ENCODE assay signal across 8 mouse cellular contexts in genomic region chr14:8097978-8098686, GRCm38 (mm10). TPM values are rescaled to one million over a fixed set of nuclear protein-coding genes. Genes with fewer than 3 reads are reported as not detected.
DNase-seq lines count a peak whose midpoint lies in the region; ATAC-seq and TF ChIP-seq lines count a peak whose summit lies in the region.

Gene Pxk (plus strand): TSS chr14:8098211.

- H3K27ac ChIP-seq in forebrain, embryonic 12.5 days = peak within 1 kb of the TSS; percentile 76
- H3K27ac ChIP-seq in heart, postnatal 0 days (ENCODE audit: low read depth) = peak within 1 kb of the TSS; percentile 77
- H3K27ac ChIP-seq in liver, embryonic 16.5 days (ENCODE audit: low read length) = 0 out of 2 replicates have a peak within 1 kb of the TSS, but pooled peaks have one; percentile 2
- H3K27ac ChIP-seq in neural tube, embryonic 13.5 days (replicated peaks) = peak within 1 kb of the TSS; percentile 87
- no peak within 1 kb of the TSS; the same call in 1 of the 2 replicates for H3K27ac ChIP-seq in testis, adult 2 months (ENCODE audit: control insufficient read depth, insufficient read depth, low read depth, low read length)

- TF ChIP-seq POLR2A in testis, adult 2 months (IDR thresholded peaks at IDR 0.05; ENCODE audit: control insufficient read depth, low read depth, low read length) = peak; percentile 59

- H3K4me1 ChIP-seq in forebrain, embryonic 12.5 days = peaks cover 28% of the 10 kb centered on the region
- peaks cover 12% of the 10 kb centered on the region for H3K4me1 ChIP-seq in heart, postnatal 0 days (ENCODE audit: control insufficient read depth, insufficient read depth)
- H3K4me1 ChIP-seq in liver, embryonic 16.5 days (ENCODE audit: control insufficient read depth, low read depth, low read length) = peaks cover 17% of the 10 kb centered on the region
- peaks cover 49% of the 10 kb centered on the region for H3K4me1 ChIP-seq in neural tube, embryonic 13.5 days (replicated peaks)
- H3K4me1 ChIP-seq in testis, adult 2 months (ENCODE audit: control insufficient read depth, insufficient read depth, low read length) = peaks cover 2% of the 10 kb centered on the region

- ATAC-seq in forebrain, embryonic 12.5 days (ENCODE audit: low FRiP score) = peak; percentile 96
- peak; percentile 95 for ATAC-seq in heart, postnatal 0 days (ENCODE audit: insufficient read depth, low read depth)
- peak; percentile 93 for ATAC-seq in liver, embryonic 16.5 days (ENCODE audit: low read depth)
- peak; percentile 95 for ATAC-seq in neural tube, embryonic 13.5 days (ENCODE audit: low read depth)

- no peak for TF ChIP-seq EP300 in heart, postnatal 0 days (IDR thresholded peaks at IDR 0.05; ENCODE audit: low read depth)

- TF ChIP-seq CTCF in heart, postnatal 0 days (IDR thresholded peaks at IDR 0.05; ENCODE audit: low read depth) = no peak
- TF ChIP-seq CTCF in testis, adult 2 months (IDR thresholded peaks at IDR 0.05; ENCODE audit: control insufficient read depth, insufficient read depth, insufficient replicate concordance, low read depth, low read length) = no peak

- peak within 1 kb of the TSS; percentile 85 for H3K9ac ChIP-seq in forebrain, embryonic 12.5 days
- H3K9ac ChIP-seq in heart, postnatal 0 days (replicated peaks; ENCODE audit: low read depth, low read length) = peak within 1 kb of the TSS; percentile 86
- H3K9ac ChIP-seq in liver, embryonic 16.5 days (ENCODE audit: low read depth, low read length) = peak within 1 kb of the TSS; percentile 76
- H3K9ac ChIP-seq in neural tube, embryonic 13.5 days = peak within 1 kb of the TSS; percentile 90

- WGBS in forebrain, embryonic 12.5 days = under 1% methylated on average over 68 of the region's 89 CpGs
- under 1% methylated on average over 71 of the region's 89 CpGs for WGBS in heart, postnatal 0 days
- under 1% methylated on average over 63 of the region's 89 CpGs for WGBS in liver, embryonic 16.5 days (ENCODE audit: insufficient replicate concordance)
- WGBS in neural tube, embryonic 13.5 days = under 1% methylated on average over 79 of the region's 89 CpGs

- no peaks in the 10 kb centered on the region for H3K36me3 ChIP-seq in forebrain, embryonic 12.5 days (replicated peaks)
- 0 out of 2 replicates have a peak, but pooled peaks cover 9% of the 10 kb centered on the region for H3K36me3 ChIP-seq in heart, postnatal 0 days (replicated peaks; ENCODE audit: control insufficient read depth, insufficient read depth, low read length)
- no peaks in the 10 kb centered on the region for H3K36me3 ChIP-seq in liver, embryonic 16.5 days (ENCODE audit: control insufficient read depth, insufficient read depth)
- no peaks in the 10 kb centered on the region for H3K36me3 ChIP-seq in neural tube, embryonic 13.5 days
- H3K36me3 ChIP-seq in testis, adult 2 months (ENCODE audit: control insufficient read depth, insufficient read depth, low read length) = no peaks in the 10 kb centered on the region

- DNase-seq in CD8-positive naive resting alpha-beta T cell, adult 2 months (ENCODE audit: low read depth in 2 of 2, low spot score in 2 of 2) = peak; percentile 87 to 89
- peak; percentile 68 for DNase-seq in c-Kit-positive CD71-negative TER-119-negative erythroid progenitor cells, embryonic 14.5 days (ENCODE audit: low read depth)
- peak; percentile 81 for DNase-seq in heart, postnatal 0 days (ENCODE audit: low spot score)
- peak; percentile 95 for DNase-seq in kidney, postnatal 4 days

- H3K4me2 ChIP-seq in forebrain, embryonic 12.5 days = peak within 1 kb of the TSS; percentile 64
- H3K4me2 ChIP-seq in heart, postnatal 0 days (ENCODE audit: low read depth, low read length) = peak within 1 kb of the TSS; percentile 84
- peak within 1 kb of the TSS; percentile 80 for H3K4me2 ChIP-seq in liver, embryonic 16.5 days (ENCODE audit: low read depth, low read length)
- peak within 1 kb of the TSS; percentile 63 for H3K4me2 ChIP-seq in neural tube, embryonic 13.5 days

- no peaks in the 10 kb centered on the region for H3K27me3 ChIP-seq in forebrain, embryonic 12.5 days
- H3K27me3 ChIP-seq in heart, postnatal 0 days (ENCODE audit: control insufficient read depth, insufficient read depth, low read length) = no peaks in the 10 kb centered on the region
- H3K27me3 ChIP-seq in liver, embryonic 16.5 days (ENCODE audit: control insufficient read depth, insufficient read depth, low read depth, low read length) = no peaks in the 10 kb centered on the region
- H3K27me3 ChIP-seq in neural tube, embryonic 13.5 days = no peaks in the 10 kb centered on the region; the same call in 1 of the 2 replicates
- H3K27me3 ChIP-seq in testis, adult 2 months (ENCODE audit: control insufficient read depth, insufficient read depth, low read length) = no peaks in the 10 kb centered on the region

- peak within 1 kb of the TSS; percentile 89 for H3K4me3 ChIP-seq in forebrain, embryonic 12.5 days (replicated peaks)
- peak within 1 kb of the TSS; percentile 87 for H3K4me3 ChIP-seq in heart, postnatal 0 days (ENCODE audit: low read depth, low read length)
- peak within 1 kb of the TSS; percentile 70 for H3K4me3 ChIP-seq in liver, embryonic 16.5 days (ENCODE audit: low read depth, low read length)
- peak within 1 kb of the TSS; percentile 93 for H3K4me3 ChIP-seq in neural tube, embryonic 13.5 days
- H3K4me3 ChIP-seq in testis, adult 2 months (ENCODE audit: control insufficient read depth, low read depth, low read length) = peak within 1 kb of the TSS; percentile 89

- no peaks in the 10 kb centered on the region for H3K9me3 ChIP-seq in forebrain, embryonic 12.5 days
- no peaks in the 10 kb centered on the region for H3K9me3 ChIP-seq in heart, postnatal 0 days (replicated peaks; ENCODE audit: control insufficient read depth, low read length)
- no peaks in the 10 kb centered on the region for H3K9me3 ChIP-seq in liver, embryonic 16.5 days (replicated peaks; ENCODE audit: control insufficient read depth, low read length)
- H3K9me3 ChIP-seq in neural tube, embryonic 13.5 days = no peaks in the 10 kb centered on the region

RNA-seq across cellular contexts. Expression of gene Pxk, which starts in this region (rescaled TPM):
- 30.3 and 34.5 TPM in 2 replicates for polyA plus RNA-seq in forebrain, embryonic 12.5 days (2016; fragmentation: Nextera tagmentation; extraction: Ambion mirVana)
- 14.5 and 23.7 TPM in 2 replicates for total RNA-seq in heart, postnatal 0 days (2014; rRNA removed; ENCODE audit: low replicate concordance)
- 26.2 and 28.9 TPM in 2 replicates for polyA plus RNA-seq in heart, postnatal 0 days (2015; fragmentation: Nextera tagmentation; extraction: Ambion mirVana)
- 11.5 and 12.4 TPM in 2 replicates for polyA plus RNA-seq in liver, embryonic 16.5 days (2015; fragmentation: Nextera tagmentation; extraction: Ambion mirVana)
- polyA plus RNA-seq in neural tube, embryonic 13.5 days (2015; fragmentation: Nextera tagmentation; extraction: Ambion mirVana) = 64.3 and 67.8 TPM in 2 replicates
- polyA plus RNA-seq in testis, adult 2 months (2012; rRNA removed) = 39.4 and 44.0 TPM in 2 replicates
